Mouse (Mus musculus) liver, adult 2 months (tissue): Measurements from ENCODE around the gene Adamts16. TPM values are rescaled to one million over a fixed set of nuclear protein-coding genes. Genes with fewer than 3 reads are reported as not detected.

ENCODE experiments used
- DNase-seq: peaks from one replicate; pipeline ENCODE4 v3.0.0-alpha.2; 2011; ENCODE audit warnings: low read depth, low spot score; ENCODE audit errors: extremely low read depth
- H3K27ac ChIP-seq: fragments of 200-500 bp; replicated peaks from 2 replicates; pipeline ENCODE4 v1.5.1; 2012; ENCODE audit warnings: low read depth, mild to moderate bottlenecking, control low read depth, inconsistent platforms, low read length; ENCODE audit not compliant: insufficient read depth
- H3K27me3 ChIP-seq: fragments of 200-500 bp; 2 replicates; pipeline ENCODE4 v1.6.1; 2012; ENCODE audit warnings: mild to moderate bottlenecking, moderate library complexity, low read length, inconsistent platforms; ENCODE audit not compliant: control insufficient read depth, insufficient read depth
- H3K36me3 ChIP-seq: fragments of 200-500 bp; 2 replicates; pipeline ENCODE4 v1.6.1; 2012; ENCODE audit warnings: low read length, inconsistent platforms; ENCODE audit not compliant: control insufficient read depth, insufficient read depth
- H3K4me1 ChIP-seq: fragments of 200-500 bp; 2 replicates; pipeline ENCODE4 v1.6.1; 2011; ENCODE audit warnings: low read length; ENCODE audit not compliant: control insufficient read depth, insufficient read depth
- H3K4me3 ChIP-seq: fragments of 200-500 bp; 2 replicates; pipeline ENCODE4 v1.5.1; 2011; ENCODE audit warnings: low read depth, mild to moderate bottlenecking, control low read depth, low read length, moderate library complexity; ENCODE audit not compliant: insufficient read depth
- H3K79me2 ChIP-seq: fragments of 200-500 bp; 2 replicates; pipeline ENCODE4 v1.6.1; 2012; ENCODE audit warnings: inconsistent platforms, mild to moderate bottlenecking, low read length, moderate library complexity; ENCODE audit not compliant: control insufficient read depth, insufficient read depth
- H3K9ac ChIP-seq: fragments of 200-500 bp; 2 replicates; pipeline ENCODE4 v1.6.1; 2012; ENCODE audit warnings: low read depth, mild to moderate bottlenecking, control low read depth, inconsistent platforms, low read length
- CTCF ChIP-seq: fragments of 200-500 bp; IDR thresholded peaks from 2 replicates; pipeline ENCODE4 v1.5.1; 2011; ENCODE audit warnings: low read depth, low read length, control low read depth
- POLR2A ChIP-seq: fragments of 200-500 bp; IDR thresholded peaks from 2 replicates; pipeline ENCODE4 v1.6.1; 2011; ENCODE audit warnings: low read length, control low read depth; ENCODE audit not compliant: insufficient read depth; ENCODE audit errors: extremely low read depth
- WGBS: fragments of 180-500 bp; shearing (Covaris S2); methylation state at CpG from one replicate; pipeline ENCODE4 v1.1.7; 2018; 5-methylcytosine and 5-hydroxymethylcytosine counted together
- polyA plus RNA-seq: library from polyadenylated mRNA; depleted of rRNA; stranded (reverse); fragments of >200 nt; gene quantifications from 2 replicates; pipeline ENCODE4 v1.2.3, GENCODE M21; 2012
- total RNA-seq: library from RNA; depleted of rRNA; stranded (reverse); fragments of >200 nt; gene quantifications from 2 replicates; pipeline ENCODE4 v1.2.3, GENCODE M21; 2014

Gene Adamts16
- total and polyA plus RNA-seq, 2 experiments = 0.04 TPM; not detected in 1

DNA sequence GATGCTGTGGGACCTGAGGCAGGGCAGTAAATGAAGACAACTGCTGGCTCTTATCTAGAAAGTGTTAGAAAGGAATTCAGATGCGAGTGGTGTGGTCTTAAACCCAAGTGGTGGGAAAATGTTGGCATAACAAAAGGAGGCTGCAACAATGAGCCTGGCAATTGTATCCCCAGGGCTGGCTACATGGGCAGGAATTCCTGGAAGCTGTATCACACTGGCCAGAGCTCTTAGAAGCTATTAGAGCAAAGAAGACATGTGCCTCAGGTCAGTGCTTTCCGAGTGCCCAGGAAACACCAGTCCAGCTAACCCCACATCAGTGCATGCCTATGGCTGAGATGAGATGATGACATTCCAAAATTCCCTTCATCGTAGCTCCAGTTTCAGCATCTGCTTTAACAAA lies 42.3 kb downstream of the Adamts16 start:
- no peak overlapping the region for H3K27ac ChIP-seq
- no peak overlapping the region for H3K4me3 ChIP-seq
- no peak for DNase-seq
- H3K4me1 ChIP-seq = no peaks in the 10 kb centered on the region
- TF ChIP-seq POLR2A = no peak
- no peak for TF ChIP-seq CTCF
- no peak overlapping the region for H3K9ac ChIP-seq
- H3K27me3 ChIP-seq = no peaks in the 10 kb centered on the region
- H3K36me3 ChIP-seq = no peaks in the 10 kb centered on the region
- 74% methylated on average over 3 of the region's 3 CpGs for WGBS
- no peaks in the 10 kb centered on the region for H3K79me2 ChIP-seq

DNA sequence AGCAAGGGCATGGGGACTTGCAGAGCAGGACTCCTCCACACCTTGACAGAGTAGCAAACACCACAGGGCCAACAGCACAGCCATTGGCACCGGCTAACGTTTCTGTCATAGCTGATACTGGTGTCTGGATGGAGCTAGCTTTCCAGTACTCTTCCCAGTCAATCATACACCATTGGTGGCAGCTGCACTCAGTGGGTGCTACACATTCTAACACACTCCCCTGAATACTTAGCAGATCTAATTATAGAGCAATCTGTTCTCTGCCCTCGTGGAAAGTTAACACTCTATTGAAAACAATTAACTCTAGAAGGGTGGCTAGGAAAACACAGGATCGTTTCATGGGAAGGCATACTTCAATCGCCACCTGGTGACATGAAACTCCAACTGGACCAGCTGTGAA lies 43.2 kb downstream of the Adamts16 start:
- DNase-seq = no peak
- TF ChIP-seq POLR2A (no peak), CTCF (no peak)
- no peaks in the 10 kb centered on the region for H3K79me2 ChIP-seq
- no peaks in the 10 kb centered on the region for H3K27me3 ChIP-seq
- H3K4me1 ChIP-seq = no peaks in the 10 kb centered on the region
- H3K9ac ChIP-seq = no peak overlapping the region
- WGBS = 75% methylated on average over 5 of the region's 5 CpGs
- H3K4me3 ChIP-seq = no peak overlapping the region
- no peaks in the 10 kb centered on the region for H3K36me3 ChIP-seq
- H3K27ac ChIP-seq = no peak overlapping the region

DNA sequence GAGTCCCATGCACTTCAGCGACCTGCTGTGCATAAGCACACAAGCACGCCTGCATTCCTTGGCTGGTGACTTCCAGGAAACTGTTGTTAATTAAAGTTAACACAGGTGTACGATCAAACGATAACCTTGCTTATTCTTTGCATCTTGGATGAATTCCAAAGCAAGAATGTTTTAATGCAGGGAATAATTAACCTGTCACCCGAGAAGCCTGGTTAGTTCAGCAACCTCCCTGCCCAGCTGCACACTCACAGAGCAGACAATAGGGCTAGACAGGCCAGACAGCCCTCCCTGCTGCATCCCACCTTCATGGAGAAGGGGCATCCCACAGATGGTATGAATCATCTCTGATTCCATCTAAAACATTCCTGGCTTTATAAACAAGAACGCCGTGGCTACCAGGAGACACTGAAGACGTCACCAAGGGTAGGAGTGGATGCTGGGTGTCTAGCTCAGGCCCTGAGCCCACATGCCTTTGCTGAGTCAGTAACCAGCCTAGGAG lies 47.5 kb downstream of the Adamts16 start:
- Histone ChIP-seq H3K36me3 (no peaks in the 10 kb centered on the region), H3K9ac (no peak overlapping the region), H3K27me3 (no peaks in the 10 kb centered on the region), H3K27ac (no peak overlapping the region), H3K4me3 (no peak overlapping the region), H3K79me2 (no peaks in the 10 kb centered on the region), H3K4me1 (no peaks in the 10 kb centered on the region)
- TF ChIP-seq CTCF = no peak
- no peak for TF ChIP-seq POLR2A
- WGBS = 63% methylated on average over 8 of the region's 8 CpGs
- DNase-seq = no peak

DNA sequence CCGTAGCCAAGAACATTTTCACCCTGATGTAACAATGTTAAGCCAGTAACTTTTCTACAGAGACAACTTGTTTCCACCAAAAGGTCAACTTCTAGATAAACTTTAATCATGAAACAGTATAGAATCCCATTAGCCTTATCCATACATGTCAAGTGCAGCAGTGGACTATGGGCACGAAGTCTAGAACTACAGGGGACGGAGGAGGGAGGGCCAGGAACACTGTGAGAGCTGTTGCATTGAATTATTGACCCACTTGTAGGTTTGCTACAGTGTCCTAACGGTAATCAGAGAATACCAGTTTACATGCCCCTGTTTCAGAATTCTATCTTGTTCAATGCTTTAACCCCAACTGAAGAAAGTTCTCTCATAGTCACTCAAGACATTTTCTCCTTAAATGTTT lies 48.0 kb downstream of the Adamts16 start:
- Histone ChIP-seq H3K27me3 (no peaks in the 10 kb centered on the region), H3K79me2 (no peaks in the 10 kb centered on the region), H3K27ac (no peak overlapping the region), H3K4me1 (no peaks in the 10 kb centered on the region), H3K4me3 (no peak overlapping the region), H3K9ac (no peak overlapping the region), H3K36me3 (no peaks in the 10 kb centered on the region)
- no peak for DNase-seq
- TF ChIP-seq POLR2A (no peak), CTCF (no peak)
- WGBS = 58% methylated on average over 4 of the region's 4 CpGs

DNA sequence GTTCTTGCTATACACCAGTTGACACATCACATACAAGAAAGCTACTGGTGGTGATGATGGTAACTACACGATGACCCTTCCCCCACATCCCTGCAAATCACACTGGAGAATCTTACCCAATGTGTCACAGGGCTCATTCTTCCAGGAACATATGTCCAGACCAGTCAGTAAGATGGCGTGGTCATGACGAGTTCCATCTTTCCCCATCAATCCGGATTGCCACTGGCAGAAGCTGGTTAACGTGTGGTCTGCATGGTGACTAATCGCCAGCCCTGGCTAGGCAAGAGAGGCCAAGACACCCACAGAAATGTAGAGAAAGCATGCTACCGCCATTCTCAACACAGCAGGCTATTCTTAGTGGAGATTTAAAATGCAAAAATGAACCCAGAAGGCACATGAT lies 48.7 kb downstream of the Adamts16 start:
- Histone ChIP-seq H3K4me1 (no peaks in the 10 kb centered on the region), H3K4me3 (no peak overlapping the region), H3K79me2 (no peaks in the 10 kb centered on the region), H3K27ac (no peak overlapping the region), H3K9ac (no peak overlapping the region), H3K27me3 (no peaks in the 10 kb centered on the region), H3K36me3 (no peaks in the 10 kb centered on the region)
- no peak for DNase-seq
- no peak for TF ChIP-seq POLR2A
- TF ChIP-seq CTCF = no peak
- 90% methylated on average over 7 of the region's 7 CpGs for WGBS

DNA sequence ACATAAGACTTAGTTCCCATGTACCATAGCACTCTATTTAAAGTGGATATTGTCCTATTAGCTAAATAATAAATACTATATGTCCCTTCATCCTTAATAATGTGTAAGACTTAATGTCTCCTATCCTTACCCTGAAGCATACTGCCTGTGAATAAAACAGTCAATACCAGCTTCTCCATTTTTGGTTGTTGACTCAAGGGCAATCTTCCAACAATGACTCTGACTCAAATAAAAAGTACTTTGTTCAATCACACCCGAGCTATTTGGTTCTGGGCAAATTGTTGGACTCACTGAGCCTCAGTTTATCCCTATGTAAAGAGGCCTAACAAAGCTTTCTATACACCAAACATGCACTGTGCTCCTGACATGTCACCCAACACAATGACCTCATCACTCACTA lies 51.8 kb downstream of the Adamts16 start:
- WGBS = 22% methylated on average over 1 of the region's 1 CpGs
- DNase-seq = no peak
- Histone ChIP-seq H3K27ac (no peak overlapping the region), H3K4me3 (no peak overlapping the region), H3K9ac (no peak overlapping the region), H3K4me1 (no peaks in the 10 kb centered on the region), H3K27me3 (no peaks in the 10 kb centered on the region), H3K36me3 (no peaks in the 10 kb centered on the region), H3K79me2 (no peaks in the 10 kb centered on the region)
- TF ChIP-seq CTCF = no peak
- TF ChIP-seq POLR2A = no peak
